Mouse (Mus musculus) C2C12 (cell line): ENCODE results near the gene Camk2d.

Experiments
- CTCF ChIP-seq: IDR thresholded peaks from one replicate; pipeline ENCODE4 v1.5.1; 2011; ENCODE audit not compliant: control insufficient read depth, insufficient read depth, insufficient read length
- MAX ChIP-seq: IDR thresholded peaks from one replicate; pipeline ENCODE4 v1.6.1; 2011; ENCODE audit warnings: mild to moderate bottlenecking, control low read depth
- MYOD1 ChIP-seq: IDR thresholded peaks from one replicate; pipeline ENCODE4 v1.6.1; 2011; ENCODE audit warnings: low read depth; ENCODE audit not compliant: control insufficient read depth, insufficient read length
- USF1 ChIP-seq: IDR thresholded peaks from one replicate; pipeline ENCODE4 v1.6.1; 2011; ENCODE audit warnings: low read depth, mild to moderate bottlenecking, control low read depth, moderate library complexity

DNA sequence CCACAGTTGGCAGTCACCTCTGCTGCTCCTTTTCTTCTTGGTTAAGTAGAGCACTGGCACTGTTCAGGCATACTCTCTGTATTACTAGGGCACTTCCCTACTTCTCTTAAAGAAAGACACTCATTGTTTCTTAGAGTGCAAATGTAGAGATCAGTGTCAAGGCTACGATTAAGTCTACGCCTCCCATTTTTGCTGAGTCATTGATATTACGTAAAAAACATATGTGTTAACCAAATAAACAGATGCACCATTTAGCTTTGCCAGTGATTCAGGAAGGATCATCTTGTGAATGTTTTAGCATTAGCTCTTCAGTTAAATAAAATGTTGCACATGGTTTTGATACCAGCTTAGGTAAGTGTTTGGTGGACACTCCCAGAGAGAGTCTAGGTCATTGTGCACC, 215.5 kb downstream of the Camk2d start:
- TF ChIP-seq MAX (no peak), CTCF (no peak), USF1 (no peak), MYOD1 (no peak)
